Mouse (Mus musculus) C3H10T1/2 (cell line): ENCODE results near the gene Lime1. TPM values are rescaled to one million over a fixed set of nuclear protein-coding genes. Genes with fewer than 3 reads are reported as not detected.

Experiments
- polyA plus RNA-seq, 2 experiments: library from polyadenylated mRNA; unstranded; fragments of >200 nt; fragmentation: generic; extraction: Trizol; gene quantifications; one replicate each; pipeline ENCODE4 v1.2.1; 2012; ENCODE audit warnings: missing spikeins in 2 of 2

Gene Lime1
- 10 to 100 TPM in 1 of 2 experiments, 1 to 10 TPM in 1; 2.1 to 19.5 TPM for polyA plus RNA-seq

GRCm38 (mm10) chr2:181379778-181380177 is at the start of gene Lime1:
TSS of gene Lime1 (plus strand) at chr2:181380078.

GRCm38 (mm10) chr2:181364860-181365596 is 14.8 kb upstream of the Lime1 start, which contains the start of the genes Zgpat and Arfrp1:
TSS of gene Zgpat (plus strand) at chr2:181364928.
TSS of gene Arfrp1 (minus strand) at chr2:181365404.

Other genes starting within 250 kb of the Lime1 start
- not detected for gene Kcnq2, start 244.8 kb upstream of the Lime1 start, polyA plus RNA-seq
- not detected for gene Eef1a2, start 223.1 kb upstream of the Lime1 start, polyA plus RNA-seq
- gene Ppdpf, start 192.8 kb upstream of the Lime1 start, polyA plus RNA-seq = 10 to 100 TPM; 54.2 to 64.2 TPM
- not detected for gene Ptk6, start 177.3 kb upstream of the Lime1 start, polyA plus RNA-seq
- under 1 TPM in 1 of 2 experiments, not detected in 1; 0.04 TPM for gene Srms, start 166.9 kb upstream of the Lime1 start, polyA plus RNA-seq
- gene Fndc11, start 160.1 kb upstream of the Lime1 start, polyA plus RNA-seq = not detected
- gene Helz2, start 138.1 kb upstream of the Lime1 start, polyA plus RNA-seq = 1 to 10 TPM in 1 of 2 experiments, under 1 TPM in 1; 0.28 to 2.3 TPM
- gene Gmeb2, start 92.0 kb upstream of the Lime1 start, polyA plus RNA-seq = 1 to 10 TPM; 3.1 to 9.1 TPM
- under 1 TPM in 1 of 2 experiments, not detected in 1; 0.14 TPM for gene Stmn3, start 65.6 kb upstream of the Lime1 start, polyA plus RNA-seq
- 10 to 100 TPM; 29.8 to 40.9 TPM for gene Rtel1, start 60.3 kb upstream of the Lime1 start, polyA plus RNA-seq
- gene Zgpat, start 15.2 kb upstream of the Lime1 start, polyA plus RNA-seq = 10 to 100 TPM in 1 of 2 experiments, 1 to 10 TPM in 1; 8.6 to 19.6 TPM
- 10 to 100 TPM; 34.3 to 40.3 TPM for gene Arfrp1, start 14.7 kb upstream of the Lime1 start, polyA plus RNA-seq
- gene Zbtb46, start 79.3 kb downstream of the Lime1 start, polyA plus RNA-seq = 1 to 10 TPM in 1 of 2 experiments, under 1 TPM in 1; 0.48 to 1.7 TPM
- gene Abhd16b, start 113.1 kb downstream of the Lime1 start, polyA plus RNA-seq = under 1 TPM in 1 of 2 experiments, not detected in 1; 0.15 TPM
- gene Tpd52l2, start 117.1 kb downstream of the Lime1 start, polyA plus RNA-seq = 10 to 100 TPM; 61.2 to 89.0 TPM
- gene Dnajc5, start 140.4 kb downstream of the Lime1 start, polyA plus RNA-seq = 10 to 100 TPM; 11.6 to 26.9 TPM
- gene Uckl1, start 204.8 kb downstream of the Lime1 start, polyA plus RNA-seq = 10 to 100 TPM; 13.4 to 44.3 TPM
- 10 to 100 TPM; 16.1 to 53.3 TPM for gene Prpf6, start 211.8 kb downstream of the Lime1 start, polyA plus RNA-seq
- 10 to 100 TPM in 1 of 2 experiments, 1 to 10 TPM in 1; 1.6 to 22.7 TPM for gene Zfp512b, start 212.7 kb downstream of the Lime1 start, polyA plus RNA-seq
- gene Samd10, start 219.1 kb downstream of the Lime1 start, polyA plus RNA-seq = 1 to 10 TPM in 1 of 2 experiments, under 1 TPM in 1; 0.49 to 1.1 TPM